Mouse (Mus musculus): ENCODE measurements around the gene Sptbn4. TPM values are rescaled to one million over a fixed set of nuclear protein-coding genes. Genes with fewer than 3 reads are reported as not detected.

The Sptbn4 gene
- polyA plus RNA-seq, 1 experiment from 2014 or later = 0.33 TPM

- peaks cover 100% of the 10 kb centered on the region for H3K27me3 ChIP-seq (ENCODE audit: insufficient read depth, poor library complexity, severe bottlenecking)
- H3K36me3 ChIP-seq = no peaks in the 10 kb centered on the region
- DNase-seq (ENCODE audit: low spot score) = peak; percentile 71
- WGBS = under 1% methylated on average over 39 of the region's 39 CpGs
- H3K9me3 ChIP-seq = no peaks in the 10 kb centered on the region
- peak overlapping the region; percentile 35; the same call in 1 of the 2 replicates for H3K27ac ChIP-seq
- peak overlapping the region; percentile 55 for H3K4me3 ChIP-seq
- peaks cover 62% of the 10 kb centered on the region for H3K4me1 ChIP-seq (replicated peaks)
Observed at GRCm38 (mm10) chr7:27330709-27331540, 116.6 kb downstream of the Sptbn4 start.

GRCm38 (mm10) chr7:27329981-27330380 lies 117.5 kb downstream of the Sptbn4 start:
- Histone ChIP-seq H3K36me3 (no peaks in the 10 kb centered on the region), H3K4me1 (replicated peaks) (peaks cover 71% of the 10 kb centered on the region), H3K9me3 (no peaks in the 10 kb centered on the region), H3K4me3 (peak overlapping the region; percentile 55), H3K27ac (no peak overlapping the region), H3K27me3 (ENCODE audit: insufficient read depth, poor library complexity, severe bottlenecking) (peaks cover 100% of the 10 kb centered on the region)
- 21% methylated on average over 17 of the region's 17 CpGs for WGBS
- no peak for DNase-seq (ENCODE audit: low spot score)

- no peaks in the 10 kb centered on the region for H3K9me3 ChIP-seq
- no peak overlapping the region for H3K27ac ChIP-seq
- peak overlapping the region; percentile 43 for H3K4me3 ChIP-seq
- peaks cover 69% of the 10 kb centered on the region for H3K4me1 ChIP-seq (replicated peaks)
- peak; percentile 84 for DNase-seq (ENCODE audit: low spot score)
- peaks cover 100% of the 10 kb centered on the region for H3K27me3 ChIP-seq (ENCODE audit: insufficient read depth, poor library complexity, severe bottlenecking)
- H3K36me3 ChIP-seq = no peaks in the 10 kb centered on the region
- 3% methylated on average over 45 of the region's 45 CpGs for WGBS
Observed at GRCm38 (mm10) chr7:27329326-27329947, 118.0 kb downstream of the Sptbn4 start.

- peaks cover 62% of the 10 kb centered on the region for H3K4me1 ChIP-seq (replicated peaks)
- H3K4me3 ChIP-seq = no peak overlapping the region
- no peaks in the 10 kb centered on the region for H3K9me3 ChIP-seq
- 39% methylated on average over 16 of the region's 16 CpGs for WGBS
- no peak for DNase-seq (ENCODE audit: low spot score)
- no peaks in the 10 kb centered on the region for H3K36me3 ChIP-seq
- no peak overlapping the region for H3K27ac ChIP-seq
- H3K27me3 ChIP-seq (ENCODE audit: insufficient read depth, poor library complexity, severe bottlenecking) = peaks cover 100% of the 10 kb centered on the region
Observed at GRCm38 (mm10) chr7:27328648-27329047, 118.8 kb downstream of the Sptbn4 start.

- Histone ChIP-seq H3K27me3 (ENCODE audit: insufficient read depth, poor library complexity, severe bottlenecking) (peaks cover 100% of the 10 kb centered on the region), H3K4me1 (replicated peaks) (peaks cover 57% of the 10 kb centered on the region), H3K9me3 (no peaks in the 10 kb centered on the region), H3K27ac (no peak overlapping the region), H3K36me3 (no peaks in the 10 kb centered on the region), H3K4me3 (no peak overlapping the region)
- no peak for DNase-seq (ENCODE audit: low spot score)
- WGBS = 84% methylated on average over 11 of the region's 11 CpGs
Observed at GRCm38 (mm10) chr7:27328161-27328560, 119.3 kb downstream of the Sptbn4 start.

- no peak overlapping the region for H3K27ac ChIP-seq
- no peaks in the 10 kb centered on the region for H3K9me3 ChIP-seq
- H3K4me1 ChIP-seq (replicated peaks) = peaks cover 51% of the 10 kb centered on the region
- no peaks in the 10 kb centered on the region for H3K36me3 ChIP-seq
- peaks cover 100% of the 10 kb centered on the region for H3K27me3 ChIP-seq (ENCODE audit: insufficient read depth, poor library complexity, severe bottlenecking)
- no peak overlapping the region for H3K4me3 ChIP-seq
- WGBS = 89% methylated on average over 8 of the region's 8 CpGs
- DNase-seq (ENCODE audit: low spot score) = no peak
Observed at GRCm38 (mm10) chr7:27327500-27327899, 120.0 kb downstream of the Sptbn4 start.

GRCm38 (mm10) chr7:27326101-27326880 lies 121.2 kb downstream of the Sptbn4 start:
- peak overlapping the region; percentile 46 for H3K4me3 ChIP-seq
- peaks cover 53% of the 10 kb centered on the region for H3K4me1 ChIP-seq (replicated peaks)

GRCm38 (mm10) chr7:27325697-27326096 lies 121.8 kb downstream of the Sptbn4 start:
- H3K4me3 ChIP-seq = peak overlapping the region; percentile 46
- H3K4me1 ChIP-seq (replicated peaks) = peaks cover 47% of the 10 kb centered on the region
- H3K9me3 ChIP-seq = no peaks in the 10 kb centered on the region
- H3K27me3 ChIP-seq (ENCODE audit: insufficient read depth, poor library complexity, severe bottlenecking) = peaks cover 99% of the 10 kb centered on the region
- no peak overlapping the region; the same call in 1 of the 2 replicates for H3K27ac ChIP-seq
- DNase-seq (ENCODE audit: low spot score) = peak; percentile 56
- no peaks in the 10 kb centered on the region for H3K36me3 ChIP-seq
- WGBS = 1% methylated on average over 24 of the region's 24 CpGs

More at GRCm38 (mm10) chr7:27326101-27326880, 121.2 kb downstream of the Sptbn4 start:
- Histone ChIP-seq H3K27me3 (ENCODE audit: insufficient read depth, poor library complexity, severe bottlenecking) (peaks cover 100% of the 10 kb centered on the region), H3K27ac (no peak overlapping the region), H3K9me3 (no peaks in the 10 kb centered on the region), H3K36me3 (no peaks in the 10 kb centered on the region)
- no peak for DNase-seq (ENCODE audit: low spot score)
- WGBS = 27% methylated on average over 34 of the region's 34 CpGs

DNA sequence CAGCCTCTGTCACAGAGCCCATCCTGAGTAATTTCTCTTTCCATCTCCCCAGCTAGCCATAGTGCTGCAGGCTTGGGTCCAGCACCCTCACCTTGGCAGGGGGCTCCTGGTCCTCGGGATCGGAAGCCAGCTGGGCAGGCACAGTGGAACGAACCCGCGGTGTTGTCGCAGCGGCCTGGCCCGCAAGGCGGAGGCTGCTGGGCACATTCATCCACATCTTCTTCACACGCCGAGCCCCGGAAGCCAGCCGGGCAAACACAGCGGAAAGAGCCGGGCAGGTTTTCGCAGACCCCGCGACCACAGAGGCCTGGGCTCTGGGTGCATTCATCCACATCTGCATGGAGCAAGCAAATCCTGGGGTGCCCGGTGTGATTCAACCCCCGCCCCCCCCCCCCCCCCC lies 122.6 kb downstream of the Sptbn4 start:
- no peaks in the 10 kb centered on the region for H3K36me3 ChIP-seq
- WGBS = 46% methylated on average over 18 of the region's 20 CpGs
- H3K27me3 ChIP-seq (ENCODE audit: insufficient read depth, poor library complexity, severe bottlenecking) = peaks cover 92% of the 10 kb centered on the region
- no peak for DNase-seq (ENCODE audit: low spot score)
- peak overlapping the region; percentile 46; the same call in 1 of the 2 replicates for H3K4me3 ChIP-seq
- H3K9me3 ChIP-seq = no peaks in the 10 kb centered on the region
- H3K4me1 ChIP-seq (replicated peaks) = peaks cover 41% of the 10 kb centered on the region
- H3K27ac ChIP-seq = no peak overlapping the region

GRCm38 (mm10) chr7:27324161-27324560 lies 123.3 kb downstream of the Sptbn4 start:
- H3K27me3 ChIP-seq (ENCODE audit: insufficient read depth, poor library complexity, severe bottlenecking) = peaks cover 85% of the 10 kb centered on the region
- no peak overlapping the region for H3K27ac ChIP-seq
- WGBS = 97% methylated on average over 11 of the region's 11 CpGs

DNA sequence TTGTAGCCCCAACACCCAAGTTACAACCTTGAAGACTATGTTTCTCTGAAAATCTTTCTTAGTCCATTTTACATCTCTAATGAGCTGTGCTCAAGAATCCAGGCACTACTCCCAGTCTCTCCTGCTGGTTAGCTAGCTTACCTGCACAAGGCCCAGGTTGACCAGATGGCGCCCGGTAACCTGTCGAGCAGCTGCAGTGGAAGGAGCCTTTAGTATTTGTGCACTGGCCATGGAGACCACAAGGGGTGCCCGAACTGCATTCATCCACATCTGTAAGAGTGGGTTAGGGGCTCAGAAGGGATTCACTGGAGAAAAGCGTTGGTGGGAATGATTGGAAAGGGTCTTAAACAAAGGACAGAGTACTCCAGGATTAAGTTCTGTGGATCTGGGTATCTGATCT lies 124.5 kb downstream of the Sptbn4 start:
- Histone ChIP-seq H3K27me3 (ENCODE audit: insufficient read depth, poor library complexity, severe bottlenecking) (peaks cover 73% of the 10 kb centered on the region), H3K27ac (no peak overlapping the region), H3K4me1 (replicated peaks) (peaks cover 28% of the 10 kb centered on the region), H3K9me3 (no peaks in the 10 kb centered on the region), H3K36me3 (no peaks in the 10 kb centered on the region), H3K4me3 (no peak overlapping the region)
- no peak for DNase-seq (ENCODE audit: low spot score)
- 91% methylated on average over 5 of the region's 5 CpGs for WGBS

More at GRCm38 (mm10) chr7:27324161-27324560, 123.3 kb downstream of the Sptbn4 start:
- DNase-seq (ENCODE audit: low spot score) = no peak
- Histone ChIP-seq H3K36me3 (no peaks in the 10 kb centered on the region), H3K4me1 (replicated peaks) (peaks cover 34% of the 10 kb centered on the region), H3K4me3 (no peak overlapping the region), H3K9me3 (no peaks in the 10 kb centered on the region)

GRCm38 (mm10) chr7:27322291-27322690 lies 125.2 kb downstream of the Sptbn4 start:
- H3K9me3 ChIP-seq = no peaks in the 10 kb centered on the region
- no peak for DNase-seq (ENCODE audit: low spot score)
- peaks cover 66% of the 10 kb centered on the region for H3K27me3 ChIP-seq (ENCODE audit: insufficient read depth, poor library complexity, severe bottlenecking)
- H3K27ac ChIP-seq = no peak overlapping the region
- H3K36me3 ChIP-seq = no peaks in the 10 kb centered on the region
- peaks cover 30% of the 10 kb centered on the region for H3K4me1 ChIP-seq (replicated peaks)
- H3K4me3 ChIP-seq = no peak overlapping the region
- WGBS = 18% methylated on average over 13 of the region's 13 CpGs

Measured in hindbrain, embryonic 10.5 days (tissue).